Mouse (Mus musculus) bone marrow macrophage, adult 2 months (primary cell): Measurements from ENCODE around the gene Mob3b.

Experiments
- CTCF ChIP-seq: IDR thresholded peaks from 2 replicates; pipeline ENCODE4 v1.5.1; 2012; ENCODE audit warnings: low read depth, mild to moderate bottlenecking, low read length, moderate library complexity
- POLR2A ChIP-seq: IDR thresholded peaks from 2 replicates; pipeline ENCODE4 v1.6.1; 2012; ENCODE audit warnings: mild to moderate bottlenecking, low read depth, low read length, borderline replicate concordance

- TF ChIP-seq POLR2A (no peak), CTCF (no peak)
Measured at GRCm38 (mm10) chr4:35060401-35060800, 96.9 kb downstream of the Mob3b start.
